Mouse (Mus musculus): ENCODE measurements around the gene Selenok.

Selenok gene

DNA sequence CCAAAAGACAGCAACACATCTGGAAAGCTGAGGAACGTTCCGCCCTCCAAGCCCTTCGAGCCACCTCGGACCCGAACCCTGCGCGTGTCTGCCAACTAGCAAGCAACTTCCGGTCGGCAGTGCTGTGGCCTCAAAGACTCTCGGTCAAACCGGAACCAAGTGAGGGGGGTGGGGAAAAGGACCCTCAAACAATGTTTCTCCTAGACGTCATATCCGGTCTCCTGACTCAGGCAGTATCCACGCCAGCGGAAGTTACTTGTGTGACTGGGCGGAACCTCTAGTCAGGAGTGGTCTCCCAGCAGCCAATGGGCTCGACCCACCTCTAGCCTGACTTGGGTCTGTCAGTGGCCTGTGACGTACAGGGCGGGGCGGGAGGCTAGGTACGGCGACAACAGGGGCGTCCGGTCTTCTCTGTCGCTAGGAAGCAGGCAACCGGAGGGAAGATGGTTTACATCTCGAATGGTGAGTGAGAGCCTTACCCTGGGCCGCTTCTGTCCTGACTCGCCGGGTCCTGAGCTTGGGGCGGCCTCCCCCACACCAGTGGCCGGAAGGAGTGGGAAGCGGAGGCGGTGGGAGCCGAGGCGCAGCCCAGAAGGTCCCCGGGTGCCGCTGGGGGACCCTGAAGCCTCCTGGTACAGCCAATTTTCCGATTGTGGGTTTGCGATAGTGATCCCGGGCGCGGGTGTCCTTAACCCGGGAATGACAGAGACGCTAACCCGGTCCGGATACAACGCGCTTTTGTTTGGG, at the start of gene Selenok:
TSS of gene Selenok (plus strand) at position 234 of the 747 bp plus-strand sequence.
- DNase-seq = peak; percentile 90 to 94

DNA sequence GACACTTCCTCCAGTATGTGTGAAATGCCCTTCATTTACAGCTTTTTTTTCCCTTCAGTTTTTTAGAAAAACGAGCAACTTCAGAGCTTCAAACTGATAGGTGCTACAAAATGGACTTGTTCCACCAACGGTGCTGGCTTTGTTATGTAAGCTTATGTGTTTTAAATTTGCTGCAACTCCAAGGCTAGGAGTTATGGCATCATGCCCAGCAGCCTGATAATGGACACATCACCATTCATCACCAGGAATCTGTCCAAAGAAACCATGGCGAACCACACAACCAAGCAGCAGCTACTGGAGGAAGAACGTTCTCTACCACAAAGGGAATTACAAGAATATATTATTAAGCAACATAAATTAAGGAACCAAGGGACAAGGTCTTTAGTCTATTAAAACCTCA, 39.1 kb upstream of the Selenok start:
- no peak for DNase-seq

DNA sequence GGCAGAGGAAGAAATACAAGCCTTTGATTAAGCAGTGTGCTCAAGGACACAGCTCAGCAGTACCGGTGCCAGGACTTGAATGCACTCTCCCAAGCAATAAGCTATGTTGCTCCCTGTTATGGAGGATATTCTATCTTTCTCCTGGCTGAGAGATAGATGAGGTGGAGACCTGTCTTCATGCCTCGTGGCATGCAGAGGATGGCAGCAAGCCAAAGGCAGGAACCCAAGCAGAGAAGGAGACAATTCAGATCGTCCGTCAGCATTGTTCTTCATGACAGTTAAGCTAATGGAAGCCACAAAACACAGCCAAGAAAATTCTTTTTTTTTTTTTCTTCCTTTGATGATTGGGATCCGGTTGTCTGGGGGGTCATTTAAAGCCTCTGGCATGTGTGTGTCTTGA, 32.6 kb upstream of the Selenok start:
- peak; percentile 29 to 31 for DNase-seq

DNA sequence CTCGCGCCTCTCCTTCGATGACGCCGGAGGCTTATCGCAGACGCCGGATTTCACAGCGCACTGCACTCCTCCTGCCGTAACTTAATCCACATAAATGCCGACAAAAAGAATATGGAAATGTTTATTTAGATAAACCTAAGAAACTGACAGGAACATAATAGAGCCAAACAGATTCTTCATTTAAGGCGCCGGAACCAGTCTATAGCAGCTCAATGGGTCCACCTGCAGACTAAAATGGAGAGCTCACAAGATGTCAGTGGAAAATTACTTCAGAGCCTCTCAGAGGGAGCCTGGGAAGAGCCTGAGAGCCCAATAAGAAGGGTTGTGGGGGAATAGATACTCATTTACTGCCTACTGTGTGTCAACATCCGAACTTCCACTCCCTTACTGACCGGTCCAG, 30.6 kb upstream of the Selenok start:
- no peak for DNase-seq

DNA sequence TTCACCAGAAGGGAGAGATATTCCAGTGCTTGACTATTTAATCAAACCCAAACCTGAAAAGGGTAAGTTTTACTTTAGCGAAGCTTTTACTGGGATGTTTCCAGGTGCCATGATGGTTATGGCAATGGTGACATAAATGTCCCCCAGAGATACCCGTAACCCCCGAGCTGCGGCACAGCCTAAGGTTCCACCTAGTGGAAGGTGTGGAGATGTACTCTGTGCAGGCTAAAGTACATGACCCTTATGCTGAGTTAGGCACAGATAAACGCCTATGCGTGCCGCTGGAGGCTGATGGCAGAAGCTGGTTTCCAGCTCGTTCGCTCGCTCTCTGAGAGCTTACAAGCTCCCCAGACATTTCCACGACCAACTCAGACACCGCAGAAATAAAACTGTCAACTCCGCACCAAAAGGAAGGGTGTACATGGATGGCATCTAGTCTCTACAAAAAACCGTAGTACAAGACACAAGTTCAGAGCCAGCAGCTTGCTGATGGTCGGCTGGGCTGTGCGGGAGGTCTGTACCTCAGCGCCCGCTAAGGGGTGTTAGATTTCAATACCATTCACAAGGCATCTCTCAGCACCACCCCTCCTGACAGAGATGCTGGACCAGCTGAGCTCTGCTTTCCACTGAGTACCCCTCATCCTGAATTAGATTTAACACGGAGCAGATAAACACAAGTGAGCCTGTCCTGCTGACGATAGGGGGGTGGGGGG, 28.4 kb upstream of the Selenok start:
- no peak for DNase-seq

DNA sequence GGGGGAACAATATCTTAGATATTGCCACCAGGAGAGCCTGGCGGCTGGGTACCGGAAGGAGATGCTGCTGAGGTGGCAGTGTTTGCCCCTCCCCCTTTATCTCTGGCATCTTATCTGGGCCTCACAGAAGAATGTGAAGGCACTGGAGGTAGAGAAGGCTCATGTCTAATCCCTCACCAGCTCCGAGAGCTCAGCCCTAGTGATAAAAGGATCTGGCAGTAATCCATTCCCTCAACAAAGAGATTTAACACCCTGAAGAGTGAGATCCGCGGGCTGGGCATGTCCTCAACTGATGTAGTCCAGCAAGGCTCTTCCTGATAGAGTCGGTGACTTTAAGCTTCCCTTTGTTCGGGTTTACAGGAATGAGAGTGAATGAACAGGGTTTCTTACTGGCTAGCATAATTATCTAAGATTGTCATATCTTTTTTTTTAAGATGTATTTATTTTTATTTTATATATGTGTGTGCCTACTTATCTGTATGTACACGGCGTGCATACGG, 27.7 kb upstream of the Selenok start:
- DNase-seq = no peak

DNA sequence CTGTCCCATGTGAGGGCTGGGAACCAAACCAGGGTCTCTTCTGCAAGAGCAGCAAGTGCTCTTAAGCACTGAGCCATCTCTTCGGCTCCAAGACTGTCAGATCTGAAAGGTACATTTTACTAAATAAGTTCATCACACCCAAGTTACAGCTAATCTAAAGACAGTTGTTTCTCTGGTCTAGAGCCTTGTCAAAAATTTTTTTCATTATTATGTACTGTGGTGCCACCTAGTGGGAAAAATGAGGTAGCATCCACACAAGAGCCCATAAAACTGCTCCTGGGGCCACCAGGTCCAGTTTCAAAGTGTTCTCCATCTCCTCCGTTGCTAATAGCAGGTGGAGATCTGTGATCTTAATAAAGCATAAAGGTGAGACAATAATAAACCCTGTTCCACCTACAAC, 27.2 kb upstream of the Selenok start:
- DNase-seq = peak; percentile 48 to 64

DNA sequence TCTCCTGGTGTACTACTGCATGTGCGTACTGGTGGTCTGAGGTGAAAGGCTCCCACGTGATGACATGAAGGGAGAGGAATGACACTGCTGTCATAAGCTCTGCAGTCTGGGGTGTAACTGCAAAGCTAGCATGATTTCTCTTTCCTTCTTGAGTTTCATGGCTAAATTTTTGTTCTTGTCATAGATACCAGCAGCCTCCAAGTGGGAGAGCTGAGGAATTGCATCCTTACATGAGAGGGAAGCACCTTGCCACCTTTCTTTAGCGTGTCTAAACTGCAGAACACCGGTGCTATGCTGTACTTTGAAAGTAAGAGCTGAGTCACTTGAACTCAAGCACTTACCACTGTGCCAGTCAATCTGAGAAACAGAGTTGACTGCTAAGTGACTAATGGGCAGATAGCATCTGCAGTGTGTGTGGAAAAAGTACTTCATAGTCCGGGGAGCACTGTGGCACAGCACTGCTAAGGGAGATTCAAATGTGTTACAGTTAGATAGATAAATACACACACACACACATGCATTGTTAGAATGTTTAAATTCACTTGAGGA, 21.3 kb upstream of the Selenok start:
- DNase-seq = no peak

DNA sequence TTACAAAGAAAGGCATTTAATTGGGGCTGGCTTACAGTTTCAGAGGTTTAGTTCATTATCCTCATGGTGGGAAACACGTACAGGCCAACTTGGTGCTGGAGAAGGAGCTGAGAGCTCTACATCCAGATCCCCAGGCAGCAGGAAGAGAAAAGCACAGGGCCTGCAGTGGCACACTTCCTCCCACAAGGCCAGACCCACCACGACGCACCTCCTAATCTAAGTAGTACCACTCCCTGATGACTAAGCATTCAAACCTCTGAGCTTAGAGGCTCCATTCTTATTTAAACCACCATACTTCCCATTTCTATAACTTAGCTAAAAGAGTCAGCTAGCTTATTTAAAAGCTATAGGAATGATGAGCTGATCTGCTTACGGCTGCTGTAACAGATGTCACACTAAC, 17.3 kb upstream of the Selenok start:
- no peak for DNase-seq

DNA sequence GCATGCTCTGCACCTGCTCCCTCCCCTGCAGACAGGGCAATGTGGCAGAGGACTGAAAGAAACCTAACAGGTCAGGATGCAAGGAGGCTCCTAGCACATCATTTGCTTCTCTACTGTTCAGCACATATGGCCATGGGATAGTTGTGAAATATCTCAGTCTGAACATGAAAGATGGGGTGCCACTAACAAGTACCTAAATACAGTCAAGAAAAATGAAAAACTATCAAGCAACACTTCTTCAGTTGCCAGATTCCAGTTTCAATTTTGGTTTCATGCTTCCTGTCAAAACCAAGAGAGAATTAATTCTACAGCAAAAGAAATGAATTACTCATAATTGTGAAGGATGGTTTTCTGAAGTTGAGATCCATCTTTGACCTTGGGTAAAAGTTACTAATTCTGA, 10.7 kb upstream of the Selenok start:
- DNase-seq = no peak

DNA sequence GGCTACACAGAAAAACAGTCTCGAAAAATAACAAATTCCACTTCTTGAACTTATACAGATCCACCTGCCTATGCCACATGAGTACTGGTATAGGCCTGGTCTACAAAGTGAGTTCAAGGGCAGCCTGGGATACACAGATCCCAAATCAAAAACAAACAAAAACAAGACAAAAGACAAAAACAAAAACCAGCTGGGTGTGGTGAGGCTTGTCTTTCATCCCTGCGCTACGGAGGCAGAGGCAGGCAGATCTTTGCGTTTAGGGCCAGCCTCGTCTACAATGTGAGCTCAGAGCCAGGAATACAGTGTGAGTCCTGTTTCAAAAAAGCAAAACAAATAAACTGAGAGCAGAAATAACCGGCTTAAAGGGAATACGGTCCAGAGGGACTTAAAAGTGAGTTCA, 497 bp upstream of the Selenok start:
- no peak for DNase-seq

DNA sequence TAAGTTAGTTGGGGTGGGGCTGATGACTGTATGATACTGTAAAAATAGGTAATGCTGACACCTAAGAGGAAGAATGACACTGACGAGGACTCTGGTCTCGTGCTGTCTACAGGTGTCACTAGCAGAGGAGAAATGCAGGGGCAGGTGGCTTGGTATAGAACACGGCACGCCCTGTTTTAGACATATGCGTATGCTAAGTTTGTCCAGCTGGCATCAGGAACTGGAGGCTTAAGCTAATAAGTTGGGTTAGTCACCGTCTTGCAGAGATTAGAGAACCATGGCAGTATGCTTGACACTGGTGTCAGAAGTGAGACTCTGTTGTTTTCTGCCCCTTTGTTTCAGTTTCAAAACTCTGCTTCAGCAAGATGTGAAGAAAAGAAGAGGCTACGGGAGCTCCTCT, 3.3 kb downstream of the Selenok start:
- no peak for DNase-seq

DNA sequence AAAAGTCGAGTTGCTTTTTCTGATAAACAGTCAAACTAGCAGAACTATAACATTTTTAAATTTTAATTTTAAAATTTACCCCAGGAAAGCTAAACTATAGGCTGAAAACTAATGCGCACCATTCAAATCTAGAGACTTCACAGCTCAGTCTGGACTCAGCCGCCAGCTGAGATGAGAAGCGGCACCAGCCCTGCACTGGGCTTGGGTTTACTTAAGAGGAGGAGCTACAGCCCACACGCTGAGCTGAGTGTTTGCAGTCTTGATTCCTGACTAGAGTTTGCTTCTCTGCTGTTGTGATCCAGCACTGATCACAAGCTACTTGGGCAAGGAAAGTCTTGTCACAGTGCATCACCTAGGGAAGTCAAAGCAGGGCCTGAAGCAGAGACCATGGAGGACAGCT, 3.9 kb downstream of the Selenok start:
- no peak for DNase-seq

DNA sequence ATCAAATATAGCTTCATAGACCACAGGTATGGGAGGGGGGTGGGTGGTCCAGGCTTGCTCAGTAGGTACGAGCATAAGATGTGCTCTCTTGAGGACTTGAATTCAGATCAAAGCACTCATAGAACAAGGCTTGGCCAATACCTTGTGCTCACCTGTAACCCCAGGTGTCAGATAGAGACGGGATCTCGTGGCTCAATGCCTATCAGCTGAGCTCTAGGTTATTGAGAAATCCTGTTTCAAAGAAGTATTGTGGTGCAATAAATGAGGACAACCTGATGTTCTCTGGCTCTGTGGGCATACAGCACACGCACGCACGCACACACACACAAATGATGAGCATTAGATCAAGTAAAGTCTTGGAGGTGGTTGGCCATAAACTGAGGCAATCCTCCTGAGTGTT, 8.8 kb downstream of the Selenok start:
- DNase-seq = no peak

DNA sequence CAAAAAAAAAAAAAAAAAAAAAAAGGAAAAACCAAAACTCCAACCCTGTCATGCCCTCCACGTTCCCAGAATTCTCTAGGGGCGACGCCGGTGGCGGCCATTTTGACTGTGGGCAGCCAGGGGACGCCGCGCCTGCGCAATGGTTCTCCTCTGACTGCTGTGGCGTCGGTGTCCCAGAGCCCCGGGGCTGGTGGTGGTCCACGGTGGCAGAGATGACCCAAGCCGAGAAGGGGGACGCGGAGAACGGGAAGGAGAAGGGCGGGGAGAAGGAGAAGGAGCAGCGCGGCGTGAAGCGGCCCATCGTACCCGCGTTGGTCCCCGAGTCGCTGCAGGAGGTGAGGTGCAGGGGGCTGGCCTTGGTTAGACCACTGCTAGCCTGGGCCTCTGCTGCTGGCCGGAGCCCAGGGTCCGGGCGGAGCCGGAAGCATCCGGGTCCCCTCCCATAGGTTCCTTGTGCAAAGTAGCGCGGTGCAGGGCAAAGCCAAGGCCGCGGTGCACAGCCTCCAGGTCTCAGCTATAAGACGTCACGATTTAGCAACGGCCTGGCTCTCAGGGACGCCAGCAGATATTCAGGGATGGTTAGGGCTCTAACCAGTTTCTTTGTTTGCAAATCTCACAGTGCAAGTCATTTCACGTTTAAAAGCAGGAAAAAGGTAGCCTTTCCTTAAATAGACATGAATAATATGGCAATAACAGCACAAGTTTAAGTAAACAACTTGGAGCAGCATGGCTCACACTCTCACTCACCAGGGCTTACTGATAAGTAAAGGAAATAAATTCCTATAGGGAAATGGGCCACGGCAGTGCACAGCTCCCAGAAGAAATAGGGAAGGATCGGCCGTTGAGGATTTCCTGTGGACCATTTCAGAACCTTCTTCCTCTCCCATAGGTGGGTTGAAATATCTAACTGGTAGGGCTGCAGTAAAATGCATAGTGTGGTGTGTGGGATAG, 10.4 kb downstream of the Selenok start, which contains the start of gene Actr8:
TSS of gene Actr8 (plus strand) at position 84 of the 951 bp plus-strand sequence.
- DNase-seq = peak; percentile 93 to 95

DNA sequence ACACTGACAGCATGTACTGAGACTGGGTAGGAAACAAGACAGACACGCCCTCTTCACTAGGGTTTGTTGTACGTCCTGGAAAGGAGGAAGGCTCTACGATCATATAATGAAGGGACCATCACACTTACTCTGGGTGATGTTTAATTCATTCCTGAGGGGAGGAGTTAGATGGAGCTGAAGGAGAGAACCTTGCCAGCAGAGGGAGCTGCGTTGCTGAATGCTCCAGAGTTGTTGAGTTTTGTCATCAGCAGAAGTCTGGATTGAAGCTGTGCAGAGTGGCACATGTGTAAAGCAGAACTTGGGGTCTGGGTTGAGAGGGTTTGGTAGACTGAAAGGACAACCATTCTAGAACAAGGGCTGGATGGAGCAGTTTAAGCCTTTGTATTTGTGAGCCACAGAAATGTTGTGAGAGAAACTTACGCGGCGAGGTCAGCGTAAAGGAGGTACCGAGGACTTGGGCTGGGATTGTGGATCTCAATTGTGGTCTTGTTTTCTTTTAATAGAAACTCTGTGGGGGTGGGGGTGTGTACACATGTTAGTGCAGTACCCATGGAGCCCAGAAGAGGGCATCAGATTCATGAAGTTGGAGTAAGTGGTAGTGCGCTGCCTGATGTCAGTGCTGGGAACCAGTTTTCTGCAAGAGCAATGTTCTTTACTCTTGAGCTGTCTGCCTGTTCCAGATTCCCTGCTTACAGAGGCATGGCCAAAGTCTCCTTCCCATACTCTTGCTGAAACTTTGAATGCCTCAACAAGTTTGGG, 12.5 kb downstream of the Selenok start:
- DNase-seq = no peak

DNA sequence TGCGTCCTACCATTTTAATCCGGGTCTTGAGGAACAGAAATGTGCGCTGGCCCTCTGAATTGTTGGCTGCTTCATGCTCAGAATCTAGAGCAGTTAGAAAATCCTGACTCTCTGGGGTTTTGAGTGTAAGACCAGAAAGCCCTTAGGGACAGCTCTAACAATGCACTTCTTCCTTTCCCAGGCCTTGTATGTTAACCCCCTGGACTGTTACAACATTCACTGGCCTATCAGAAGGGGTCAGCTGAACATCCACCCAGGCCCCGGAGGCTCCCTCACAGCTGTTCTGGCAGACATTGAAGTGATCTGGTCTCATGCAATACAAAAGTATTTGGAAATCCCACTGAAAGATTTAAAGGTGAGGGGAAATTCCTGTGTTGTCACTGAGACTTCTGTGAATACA, 18.0 kb downstream of the Selenok start:
- DNase-seq = no peak

DNA sequence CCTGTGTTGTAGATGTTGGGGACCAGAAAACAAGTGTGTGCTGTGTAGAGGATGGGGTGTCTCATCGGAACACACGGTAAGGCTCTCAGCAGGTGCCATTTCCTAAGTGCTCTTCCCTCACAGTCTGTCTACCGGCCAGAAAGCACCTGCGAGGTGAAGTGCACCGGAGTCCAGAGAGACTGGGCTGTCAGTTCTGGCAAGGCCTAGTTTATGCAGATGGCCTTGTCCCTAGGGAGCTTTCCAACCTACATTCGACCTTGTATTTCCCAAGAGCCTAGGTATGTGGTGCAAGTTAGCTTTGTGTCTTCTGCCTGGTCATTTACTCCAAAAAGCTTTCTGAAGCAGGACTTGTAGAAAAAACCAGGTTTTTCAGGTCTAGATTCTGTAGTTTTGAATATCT, 19.2 kb downstream of the Selenok start:
- no peak for DNase-seq

DNA sequence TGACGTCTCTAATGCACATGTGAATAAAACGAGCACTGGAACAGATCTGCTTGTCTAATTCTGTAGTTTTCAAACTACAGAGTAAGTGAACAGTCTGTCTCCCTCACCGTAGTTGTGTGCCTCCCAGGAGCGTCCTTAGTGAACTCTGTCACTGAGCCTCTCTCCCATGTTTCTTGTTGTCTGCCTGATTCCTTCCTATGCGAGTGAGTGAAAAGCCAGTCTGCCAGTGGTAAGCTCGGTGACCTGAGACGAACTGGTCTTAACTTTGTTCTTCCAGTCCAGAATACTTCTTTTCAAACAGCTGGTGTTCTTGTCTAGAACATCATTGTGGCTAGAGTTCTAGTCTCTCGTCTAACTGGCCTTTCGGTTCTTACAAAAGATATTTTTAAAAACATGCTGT, 19.6 kb downstream of the Selenok start:
- no peak for DNase-seq

DNA sequence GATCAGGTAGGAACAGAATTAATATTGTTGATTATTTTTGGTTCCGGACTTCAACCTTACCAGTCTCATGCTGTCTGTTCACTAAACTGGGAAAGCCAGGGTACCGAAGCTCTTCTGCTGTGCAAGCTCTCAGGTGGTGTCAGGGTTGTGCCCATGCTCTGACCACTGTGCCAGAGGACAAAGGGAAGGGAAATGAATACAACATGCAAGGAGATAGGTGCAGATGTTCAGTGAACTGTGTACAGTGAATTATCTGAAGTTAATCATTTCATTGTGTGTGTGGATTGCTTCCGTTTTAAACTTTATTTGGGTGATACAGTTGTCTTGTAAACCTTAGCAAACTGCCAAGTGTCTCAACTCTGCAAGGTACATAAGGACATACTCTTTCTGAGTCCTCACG, 20.2 kb downstream of the Selenok start:
- no peak for DNase-seq

DNA sequence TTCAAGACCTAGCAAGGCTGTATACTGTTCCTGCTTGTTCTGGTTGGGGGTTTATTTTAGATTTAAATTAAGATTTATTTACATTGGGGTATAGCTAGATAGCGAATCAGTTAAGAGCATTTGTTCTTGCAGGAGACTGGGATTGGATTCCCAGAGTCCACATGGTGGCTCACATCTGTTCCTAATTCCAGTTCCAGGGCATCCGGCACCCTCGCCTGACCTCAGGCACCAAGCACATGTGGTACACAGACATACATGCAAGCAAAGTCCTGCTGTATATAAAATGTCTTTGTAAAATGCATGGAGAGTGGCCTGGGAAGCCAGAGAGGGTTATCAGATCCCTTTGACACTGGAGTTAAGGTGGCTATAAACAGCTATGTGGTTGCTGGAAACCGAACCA, 26.9 kb downstream of the Selenok start:
- no peak for DNase-seq
